Mouse (Mus musculus): Measurements from ENCODE around the gene Plekhm2. TPM values are rescaled to one million over a fixed set of nuclear protein-coding genes. Genes with fewer than 3 reads are reported as not detected.

Plekhm2 gene
- polyA plus RNA-seq, 1 experiment, result 24.5 TPM

DNA sequence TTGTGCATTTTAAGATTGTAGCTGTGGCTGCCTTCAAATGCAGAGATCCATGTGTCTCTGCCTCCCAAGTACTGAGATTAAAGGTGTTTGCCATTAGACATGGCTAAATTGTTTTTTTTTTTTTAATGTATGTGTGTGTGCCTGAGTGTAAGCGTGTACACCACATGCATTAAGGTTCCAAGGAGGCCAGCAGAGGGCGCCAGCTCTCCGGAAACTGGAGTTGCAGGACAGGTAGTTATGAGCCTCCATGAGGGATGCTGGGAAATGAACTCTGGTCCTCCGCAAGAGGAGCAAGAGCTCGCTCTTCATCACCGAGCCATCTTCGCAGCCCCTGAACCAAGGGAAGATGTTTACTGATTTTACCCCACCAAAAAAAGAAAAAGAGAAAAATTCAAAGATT lies 87.8 kb downstream of the Plekhm2 start:
- TF ChIP-seq CTCF (IDR thresholded peaks at IDR 0.05; ENCODE audit: control insufficient read depth, insufficient read depth, low read length), result peak; percentile 40; the same call in 1 of the 2 replicates
- no peak for TF ChIP-seq POLR2A (IDR thresholded peaks at IDR 0.05; ENCODE audit: borderline replicate concordance, control insufficient read depth, low read depth, low read length)
- WGBS, result 85% methylated on average over 7 of the region's 7 CpGs
- Histone ChIP-seq H3K27ac (ENCODE audit: control insufficient read depth, insufficient read depth, low read depth, low read length, poor library complexity) (no peak overlapping the region), H3K4me3 (replicated peaks; ENCODE audit: control insufficient read depth, low read depth, low read length) (no peak overlapping the region), H3K4me1 (ENCODE audit: control insufficient read depth, insufficient read depth, low read length) (peaks cover 6% of the 10 kb centered on the region; the same call in 1 of the 2 replicates)

- no peak for TF ChIP-seq CTCF (IDR thresholded peaks at IDR 0.05; ENCODE audit: control insufficient read depth, insufficient read depth, low read length)
- H3K4me3 ChIP-seq (replicated peaks; ENCODE audit: control insufficient read depth, low read depth, low read length), result no peak overlapping the region
- peaks cover 7% of the 10 kb centered on the region; the same call in 1 of the 2 replicates for H3K4me1 ChIP-seq (ENCODE audit: control insufficient read depth, insufficient read depth, low read length)
- H3K27ac ChIP-seq (ENCODE audit: control insufficient read depth, insufficient read depth, low read depth, low read length, poor library complexity), result no peak overlapping the region
- 71% methylated on average over 11 of the region's 11 CpGs for WGBS
Observed at GRCm38 (mm10) chr4:141576404-141576803, 88.3 kb downstream of the Plekhm2 start.

Other genes starting within 250 kb of the Plekhm2 start
- not detected in 2 replicates for gene Clcnkb, start 248.9 kb downstream of the Plekhm2 start, polyA plus RNA-seq (2011; ENCODE audit: insufficient read depth, insufficient read length, low replicate concordance, missing spikeins)
- 0.34 and 0.72 TPM in 2 replicates for gene Hspb7, start 244.1 kb downstream of the Plekhm2 start, polyA plus RNA-seq (2011; ENCODE audit: insufficient read depth, insufficient read length, low replicate concordance, missing spikeins)
- not detected in 2 replicates for gene Srarp, start 228.8 kb downstream of the Plekhm2 start, polyA plus RNA-seq (2011; ENCODE audit: insufficient read depth, insufficient read length, low replicate concordance, missing spikeins)
- gene Zbtb17, start 220.2 kb downstream of the Plekhm2 start, polyA plus RNA-seq (2011; ENCODE audit: insufficient read depth, insufficient read length, low replicate concordance, missing spikeins), result 12.1 and 24.1 TPM in 2 replicates
- gene Spen, start 126.3 kb downstream of the Plekhm2 start, polyA plus RNA-seq (2011; ENCODE audit: insufficient read depth, insufficient read length, low replicate concordance, missing spikeins), result 22.2 and 33.2 TPM in 2 replicates
- gene Fblim1, start 58.8 kb downstream of the Plekhm2 start, polyA plus RNA-seq (2011; ENCODE audit: insufficient read depth, insufficient read length, low replicate concordance, missing spikeins), result 1.2 and 9.3 TPM in 2 replicates
- gene Tmem82, start 46.3 kb downstream of the Plekhm2 start, polyA plus RNA-seq (2011; ENCODE audit: insufficient read depth, insufficient read length, low replicate concordance, missing spikeins), result 0.57 and 1.8 TPM in 2 replicates
- gene Slc25a34, start 41.1 kb downstream of the Plekhm2 start, polyA plus RNA-seq (2011; ENCODE audit: insufficient read depth, insufficient read length, low replicate concordance, missing spikeins), result 5.6 and 5.8 TPM in 2 replicates
- 4.1 TPM in 1 of 2 replicates, not detected in the other for gene Rsc1a1, start 20.7 kb upstream of the Plekhm2 start, polyA plus RNA-seq (2011; ENCODE audit: insufficient read depth, insufficient read length, low replicate concordance, missing spikeins)
- gene Ddi2, start 58.5 kb upstream of the Plekhm2 start, polyA plus RNA-seq (2011; ENCODE audit: insufficient read depth, insufficient read length, low replicate concordance, missing spikeins), result 14.5 and 20.4 TPM in 2 replicates
- 1.8 TPM in 1 of 2 replicates, not detected in the other for gene Agmat, start 81.8 kb upstream of the Plekhm2 start, polyA plus RNA-seq (2011; ENCODE audit: insufficient read depth, insufficient read length, low replicate concordance, missing spikeins)
- gene Dnajc16, start 126.0 kb upstream of the Plekhm2 start, polyA plus RNA-seq (2011; ENCODE audit: insufficient read depth, insufficient read length, low replicate concordance, missing spikeins), result 4.9 and 9.0 TPM in 2 replicates
- gene Casp9, start 128.7 kb upstream of the Plekhm2 start, polyA plus RNA-seq (2011; ENCODE audit: insufficient read depth, insufficient read length, low replicate concordance, missing spikeins), result 9.2 and 20.7 TPM in 2 replicates
- gene Cela2a, start 161.3 kb upstream of the Plekhm2 start, polyA plus RNA-seq (2011; ENCODE audit: insufficient read depth, insufficient read length, low replicate concordance, missing spikeins), result not detected in 2 replicates
- gene Ctrc, start 181.5 kb upstream of the Plekhm2 start, polyA plus RNA-seq (2011; ENCODE audit: insufficient read depth, insufficient read length, low replicate concordance, missing spikeins), result not detected in 2 replicates
- 15.9 and 23.8 TPM in 2 replicates for gene Efhd2, start 210.0 kb upstream of the Plekhm2 start, polyA plus RNA-seq (2011; ENCODE audit: insufficient read depth, insufficient read length, low replicate concordance, missing spikeins)